Mouse (Mus musculus) gastrocnemius, postnatal 10 days (tissue): ENCODE measurements around the gene Lrmda. TPM values are rescaled to one million over a fixed set of nuclear protein-coding genes. Genes with fewer than 3 reads are reported as not detected.
"Not testable (repeated sequence)": the region's sequence is repeated elsewhere in the genome, so short reads cannot be mapped to it uniquely, and the experiment has no call there.

Experiments
- DNase-seq: peaks from one replicate; pipeline ENCODE4 v3.0.0; 2021; ENCODE audit warnings: mixed read lengths
- total RNA-seq, 2 experiments: library from RNA; stranded (reverse); gene quantifications; 2 replicates each; pipeline ENCODE4 v1.2.3; 2021

Lrmda gene
- total RNA-seq, 2 experiments from 2014 or later: 1.2 to 1.9 TPM

DNA sequence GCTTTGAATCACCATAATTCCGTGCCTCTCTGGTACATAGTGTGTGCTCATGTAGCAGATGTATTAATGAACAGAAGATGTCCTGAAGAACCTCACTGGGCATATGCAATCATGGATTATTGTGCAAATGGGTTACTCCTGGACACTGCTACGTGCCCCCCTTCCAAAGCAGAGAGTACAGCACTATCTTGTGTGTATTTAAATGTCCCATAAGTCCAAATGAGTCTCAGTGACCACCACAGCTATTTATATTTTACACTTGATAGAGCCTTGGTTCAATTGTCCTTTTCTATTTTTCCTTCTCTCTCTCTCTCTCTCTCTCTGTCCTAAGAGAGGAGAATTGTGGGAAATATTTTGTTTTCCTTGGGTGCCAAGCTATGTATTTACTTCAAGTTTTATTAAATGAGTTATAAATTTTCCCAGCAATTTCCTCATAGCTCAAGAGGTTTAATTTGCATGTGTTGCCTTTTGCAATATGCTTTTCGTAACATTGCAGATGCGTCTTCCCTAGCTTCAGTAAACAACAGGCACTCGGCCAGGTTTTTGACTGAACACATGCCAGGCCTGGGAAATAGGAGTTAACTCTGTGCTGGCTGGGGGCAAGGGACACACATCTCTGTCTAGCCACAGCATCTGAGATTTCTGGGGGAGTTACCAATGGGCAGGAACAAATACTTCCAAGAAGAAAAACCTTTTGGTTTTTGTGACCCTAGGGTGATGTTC is 495.0 kb downstream of the Lrmda start:
- peak; percentile 33 for DNase-seq

DNA sequence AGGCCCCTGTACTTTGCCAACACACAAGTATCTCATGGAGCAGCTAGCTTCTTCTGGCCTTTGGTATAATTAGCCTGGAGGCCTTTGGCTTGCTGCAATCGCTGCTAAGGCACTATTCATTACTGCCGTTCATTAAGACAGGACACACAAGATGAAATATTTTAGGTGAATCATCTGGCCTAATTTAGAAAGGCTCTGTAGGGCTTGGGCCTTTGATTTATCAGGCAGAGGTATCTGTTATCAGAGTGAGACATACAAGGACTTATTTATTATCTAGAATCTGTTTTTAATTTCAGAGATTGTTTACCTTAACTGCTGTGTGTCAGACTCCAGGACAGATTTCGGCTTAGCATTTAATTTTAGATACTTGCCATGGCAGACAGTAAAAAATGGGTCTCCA is 511.2 kb downstream of the Lrmda start:
- DNase-seq: no peak

DNA sequence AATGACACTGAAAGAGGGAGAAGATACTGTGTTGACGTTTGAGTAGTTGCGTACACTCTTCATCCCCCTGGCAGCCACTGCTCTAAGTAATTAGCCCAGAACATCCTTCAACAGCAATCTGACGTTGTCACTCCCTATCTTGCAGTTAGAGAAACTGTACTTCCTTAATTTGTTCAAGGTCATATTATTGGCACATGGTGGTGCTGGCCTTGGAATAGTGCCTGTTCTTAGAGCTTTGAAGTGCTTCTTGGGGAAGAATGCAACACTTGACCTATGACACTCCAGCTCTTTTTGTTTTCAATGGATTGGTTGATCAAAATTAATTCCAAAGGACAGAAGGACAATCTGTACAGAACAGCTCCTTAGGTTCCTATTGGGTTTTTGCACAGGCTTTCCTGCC is 514.0 kb downstream of the Lrmda start:
- no peak for DNase-seq

DNA sequence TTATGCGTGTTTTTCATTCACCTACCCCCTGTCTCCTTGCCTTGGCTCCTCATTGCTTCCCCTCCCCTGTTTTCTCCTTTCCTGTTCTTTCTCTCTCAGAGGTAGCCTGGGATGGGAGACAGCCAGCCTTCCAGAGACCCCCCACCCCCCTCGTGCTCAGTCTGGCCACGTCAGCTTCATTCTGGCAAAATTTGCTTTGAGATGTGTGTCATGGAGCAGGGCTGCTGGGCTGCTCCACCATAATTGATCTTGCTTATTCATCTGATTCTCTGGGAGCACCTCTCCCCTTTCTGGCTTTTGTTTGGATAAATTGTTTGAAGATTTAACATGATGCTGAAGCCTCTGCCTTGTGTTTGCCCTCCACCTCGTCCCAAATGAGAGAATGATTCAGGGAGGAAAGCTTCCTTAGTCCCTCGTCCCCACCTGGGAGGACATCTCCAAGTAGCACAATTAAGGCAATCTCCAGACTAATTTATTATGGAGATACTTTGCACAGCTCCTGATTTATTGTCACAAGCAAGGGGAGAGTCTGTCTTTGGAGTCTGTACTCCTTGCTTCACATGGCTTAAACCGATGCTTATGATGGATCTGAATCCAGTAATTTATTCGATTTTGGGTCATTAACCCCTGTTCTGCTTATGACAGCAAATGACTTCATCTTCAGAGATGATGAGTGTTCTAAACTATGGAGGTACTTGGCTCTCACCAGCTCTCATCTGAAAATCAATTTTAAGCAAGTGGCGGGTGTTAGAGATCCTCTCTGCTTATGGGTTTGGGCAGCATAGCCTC is 526.6 kb downstream of the Lrmda start:
- DNase-seq: no peak

DNA sequence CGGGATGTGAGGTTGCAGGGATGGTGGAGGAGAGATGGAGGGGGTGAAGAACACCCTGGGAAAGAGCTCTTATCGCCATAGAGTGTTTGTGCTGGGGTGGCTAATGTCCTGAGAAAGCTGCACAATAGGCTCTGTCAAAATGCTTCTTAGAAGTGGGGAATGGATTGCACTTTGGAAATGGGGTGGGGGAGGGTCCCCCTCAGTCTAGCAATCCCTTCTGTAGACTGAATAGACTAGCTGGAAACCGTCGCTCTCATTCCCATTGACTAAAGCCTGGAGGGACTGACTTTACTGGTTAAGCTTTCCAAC is 527.1 kb downstream of the Lrmda start:
- no peak for DNase-seq

DNA sequence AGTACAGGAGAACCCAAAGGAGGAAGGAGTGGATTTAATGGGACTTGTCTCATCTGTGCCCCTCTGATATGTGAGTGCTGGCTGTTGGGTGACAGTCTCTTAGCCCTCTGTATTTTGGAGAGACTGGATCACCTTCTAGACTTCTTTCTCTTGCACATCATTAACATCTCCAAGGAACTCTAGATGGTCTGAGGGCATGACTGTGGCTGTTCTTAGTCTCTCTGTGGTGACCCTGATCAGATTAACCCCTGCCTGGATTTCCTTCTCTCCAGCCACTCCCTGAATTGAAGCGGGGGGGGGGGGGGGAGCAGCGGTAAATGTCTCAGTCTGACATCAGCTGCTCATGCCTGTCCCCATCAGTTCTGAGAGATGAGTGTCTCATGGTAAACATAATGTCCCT is 528.8 kb downstream of the Lrmda start:
- no peak for DNase-seq

DNA sequence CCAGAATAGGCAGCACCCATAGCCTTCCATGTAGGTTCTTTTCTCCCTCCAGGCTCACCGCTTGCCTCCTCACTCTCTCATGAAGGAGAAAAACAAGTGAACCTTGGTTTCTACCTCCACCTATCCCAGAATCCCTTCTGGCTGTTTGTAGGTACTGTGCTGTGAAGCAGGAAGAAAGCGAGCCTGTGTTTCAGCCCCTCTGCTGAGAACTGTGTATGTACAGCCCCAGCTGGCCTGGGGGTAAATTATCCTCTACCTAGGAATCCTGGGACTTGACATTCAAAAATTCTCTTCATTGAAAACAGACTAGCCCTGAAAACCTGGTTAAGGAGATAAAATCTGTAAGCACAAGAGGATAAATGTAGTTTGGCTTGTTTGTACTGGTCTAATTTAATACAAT is 529.7 kb downstream of the Lrmda start:
- DNase-seq: no peak

DNA sequence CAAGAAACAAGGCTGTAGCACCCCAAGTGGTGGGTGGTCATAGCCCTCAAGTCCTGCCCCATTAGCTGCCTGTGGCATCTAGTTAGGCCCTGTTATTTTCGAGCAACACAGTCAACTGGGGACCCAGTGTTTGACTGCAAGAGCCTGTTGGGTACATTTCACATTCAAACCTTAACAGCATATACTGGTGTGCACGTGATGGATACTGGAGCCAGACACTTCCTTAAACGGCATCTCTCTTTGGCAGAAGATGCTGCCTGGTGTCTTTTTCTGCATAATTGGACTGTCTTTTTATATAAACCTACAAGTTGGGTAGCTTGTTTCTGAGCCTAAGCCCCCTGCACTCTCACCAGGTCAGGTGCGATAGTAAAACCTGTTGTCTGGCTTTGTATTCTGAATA is 532.8 kb downstream of the Lrmda start:
- DNase-seq: no peak

DNA sequence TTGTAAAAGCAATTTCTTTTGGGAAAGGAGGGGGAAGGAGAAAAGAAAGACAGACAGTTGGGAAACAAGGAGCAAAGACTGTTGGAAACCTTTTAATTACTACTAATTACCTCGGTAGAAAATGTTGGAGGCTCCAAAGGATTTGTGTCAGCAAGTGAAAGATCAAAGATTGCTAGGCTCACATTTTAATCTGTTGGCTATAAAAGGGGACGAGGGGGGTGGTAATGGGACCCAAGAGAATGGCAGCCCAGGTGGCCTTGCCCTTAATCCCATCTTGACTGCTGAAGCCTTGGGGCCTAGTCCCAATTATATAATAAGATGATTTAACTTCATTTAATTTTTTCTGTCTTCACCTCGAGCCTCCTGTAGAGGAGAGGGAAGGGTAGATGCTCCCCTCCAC is 533.3 kb downstream of the Lrmda start:
- no peak for DNase-seq

DNA sequence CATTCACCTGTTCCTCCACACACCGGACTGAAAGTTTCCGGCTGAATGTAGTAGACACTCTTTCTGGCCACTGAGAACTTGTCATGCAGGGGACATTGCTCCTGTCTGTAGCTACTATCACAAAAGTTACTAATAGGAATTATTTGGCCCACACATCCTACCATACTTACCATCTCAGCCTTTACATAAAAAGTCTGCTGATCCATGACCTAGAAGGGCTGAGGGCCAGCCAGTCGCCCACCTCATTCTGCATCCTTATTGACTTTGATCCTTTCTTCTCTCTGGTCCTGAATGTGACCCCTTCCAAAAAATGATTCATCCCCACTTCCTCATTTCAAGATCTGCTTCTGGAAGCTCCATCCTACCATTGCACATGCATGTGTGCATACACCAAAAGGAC is 534.2 kb downstream of the Lrmda start:
- DNase-seq: no peak

DNA sequence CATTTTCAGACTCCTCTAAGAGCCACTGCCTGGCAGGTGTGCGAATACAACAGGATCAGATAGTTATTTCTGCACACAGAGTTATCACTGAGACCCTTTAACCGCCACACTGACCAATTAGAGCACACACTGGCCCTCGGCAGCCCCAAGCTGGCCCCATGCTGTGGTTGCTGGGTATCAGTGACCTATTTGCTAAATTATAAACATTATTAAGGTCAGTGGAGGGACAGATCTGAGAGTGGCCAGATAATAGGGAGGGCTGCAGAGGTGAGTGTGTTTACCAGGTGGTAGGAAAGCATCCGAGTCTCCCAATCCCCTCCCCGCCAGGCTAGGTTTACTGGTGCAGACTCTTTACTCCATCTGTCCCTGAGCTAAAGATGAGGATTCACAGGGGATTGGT is 553.0 kb downstream of the Lrmda start:
- no peak for DNase-seq

DNA sequence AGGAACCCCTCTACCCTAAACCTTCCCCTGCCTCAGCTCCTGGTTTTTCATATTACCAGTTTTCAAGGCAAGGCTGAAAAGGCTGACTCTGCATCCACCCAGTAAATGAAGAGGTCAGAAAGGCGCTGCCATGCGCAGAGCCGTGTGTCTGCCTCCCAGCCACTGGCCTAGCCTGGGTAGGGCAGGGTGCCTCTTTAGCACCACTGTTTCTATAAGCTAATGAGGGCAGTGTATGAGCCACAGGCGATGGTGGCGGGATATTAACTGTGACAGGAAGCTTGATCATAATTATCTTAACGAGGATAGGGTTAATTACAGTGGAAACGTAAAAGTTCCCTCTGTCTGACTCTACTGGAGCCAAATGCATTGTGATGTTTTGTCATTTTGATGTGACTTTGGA is 554.1 kb downstream of the Lrmda start:
- DNase-seq: no peak

DNA sequence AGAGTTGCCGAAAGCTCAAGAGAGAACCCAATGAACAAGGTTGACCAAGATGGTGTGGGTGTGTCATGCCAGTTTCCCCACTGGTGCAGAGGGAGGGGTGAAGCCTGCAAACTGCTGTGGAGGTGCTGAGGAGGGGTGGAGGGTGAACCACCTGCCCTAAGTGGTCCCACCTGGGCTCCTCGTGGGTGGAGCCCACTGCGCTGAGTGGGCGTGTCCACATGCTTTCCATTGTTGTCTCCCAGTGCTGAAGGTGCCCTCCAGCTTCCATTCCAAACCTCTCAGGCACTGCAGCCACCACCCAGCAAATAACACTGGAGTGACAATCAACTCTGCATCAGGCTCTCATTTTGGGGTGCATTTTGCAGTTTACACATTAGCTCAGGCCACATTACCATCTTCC is 554.5 kb downstream of the Lrmda start:
- no peak for DNase-seq

DNA sequence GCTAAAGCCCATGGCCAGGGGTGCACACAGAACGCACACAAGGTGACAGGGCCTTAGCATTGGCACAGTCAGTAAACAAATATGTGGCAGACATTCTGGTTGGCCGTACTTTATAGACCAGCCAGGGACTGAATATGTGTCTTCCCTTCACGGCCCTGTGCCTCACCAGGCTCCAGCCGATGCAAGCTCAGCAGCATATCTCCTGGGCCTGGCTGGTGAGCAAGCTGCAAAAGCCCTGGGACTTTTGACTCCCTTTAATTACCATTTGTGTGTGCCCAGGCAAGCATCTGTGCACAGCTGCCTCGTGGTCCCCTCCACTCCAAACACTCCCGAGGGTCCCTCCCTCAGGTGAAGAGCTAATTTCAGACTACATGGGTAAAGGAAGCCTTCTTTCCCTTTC is 556.9 kb downstream of the Lrmda start:
- DNase-seq: no peak

DNA sequence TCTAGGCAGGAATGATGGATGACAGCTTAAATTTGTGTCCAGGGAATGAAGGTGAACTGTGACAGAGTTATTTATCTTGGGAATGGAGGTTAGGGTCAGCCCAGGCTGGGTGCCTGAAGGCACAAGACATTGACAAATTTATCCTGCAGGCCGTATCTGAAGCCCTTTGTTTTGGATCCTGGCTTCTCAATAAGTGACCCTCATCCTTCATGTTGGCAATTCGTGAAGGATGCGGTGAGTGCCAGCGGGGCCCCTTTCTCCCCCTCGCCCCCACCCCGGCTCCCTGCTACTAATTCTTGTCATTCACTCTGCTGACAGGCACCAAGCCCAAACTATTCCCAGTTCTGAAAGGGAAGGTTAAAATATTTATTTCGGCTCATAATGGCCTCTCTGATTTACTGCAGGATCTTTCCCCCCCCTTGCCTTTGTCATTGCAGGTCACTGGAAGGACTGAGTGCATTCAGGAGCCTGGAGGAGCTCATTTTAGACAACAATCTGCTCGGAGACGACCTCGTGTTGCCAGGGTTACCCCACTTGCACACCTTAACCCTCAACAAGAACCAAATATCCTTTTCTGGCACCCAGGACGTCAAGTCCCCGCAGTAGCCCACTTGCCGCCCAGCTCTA is 558.0 kb downstream of the Lrmda start:
- DNase-seq: no peak

DNA sequence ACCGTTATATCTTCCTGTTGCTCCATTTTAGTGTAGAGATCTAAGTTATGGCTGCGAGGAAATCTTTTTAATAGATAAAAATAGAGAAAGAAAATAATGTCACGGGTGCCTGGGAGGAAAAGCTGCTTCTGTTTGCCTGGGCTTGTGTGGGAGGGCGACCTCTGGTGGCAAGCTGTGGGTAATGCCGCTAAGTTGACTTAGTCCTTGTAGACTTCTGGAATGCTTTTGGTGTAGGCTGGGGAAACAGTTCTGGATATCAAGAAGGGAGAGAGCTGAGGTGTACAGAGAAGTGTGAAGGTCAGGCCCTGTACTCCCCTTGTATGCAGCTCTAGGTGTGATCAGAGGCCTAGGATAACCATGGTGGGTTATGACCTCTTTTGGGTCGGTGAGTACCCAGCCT is 558.7 kb downstream of the Lrmda start:
- peak; percentile 88 for DNase-seq

DNA sequence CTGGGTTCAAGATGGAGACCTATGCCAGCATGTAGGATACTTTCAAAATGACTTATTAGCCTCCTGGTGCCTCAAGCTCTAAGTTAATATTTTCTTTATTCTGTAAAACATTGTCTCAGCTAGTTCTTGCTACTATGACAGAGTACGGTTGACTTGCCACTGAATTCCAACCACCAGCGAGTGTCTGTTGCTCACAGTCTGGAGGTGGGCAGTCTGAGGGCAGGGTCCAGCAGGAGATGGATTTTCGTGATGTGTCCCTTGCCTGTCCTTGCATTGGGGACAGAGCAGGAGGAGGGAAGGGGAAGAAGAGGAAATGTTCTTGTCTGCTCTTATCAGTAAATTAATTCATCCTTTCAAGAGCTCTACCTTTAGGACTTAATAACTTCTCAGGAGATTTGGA is 559.5 kb downstream of the Lrmda start:
- no peak for DNase-seq

DNA sequence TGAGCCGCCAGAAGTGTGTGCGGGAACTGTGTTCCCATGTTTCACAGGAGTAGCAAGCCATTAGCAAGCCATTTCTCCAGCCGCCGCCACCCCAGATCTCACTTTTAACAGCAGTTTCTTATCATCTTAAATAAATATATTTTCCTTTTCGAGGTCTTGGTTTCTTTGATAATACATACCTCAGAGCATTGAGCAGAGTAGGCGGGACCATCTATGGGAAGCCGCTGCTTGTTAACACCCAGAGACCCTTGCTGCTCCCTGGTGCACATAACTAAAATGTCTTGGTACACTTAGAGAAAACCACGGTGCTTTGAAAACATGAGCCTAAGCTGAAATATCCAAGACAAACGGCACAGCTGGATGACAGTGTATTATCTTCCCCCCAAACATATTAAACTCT is 562.6 kb downstream of the Lrmda start:
- no peak for DNase-seq

DNA sequence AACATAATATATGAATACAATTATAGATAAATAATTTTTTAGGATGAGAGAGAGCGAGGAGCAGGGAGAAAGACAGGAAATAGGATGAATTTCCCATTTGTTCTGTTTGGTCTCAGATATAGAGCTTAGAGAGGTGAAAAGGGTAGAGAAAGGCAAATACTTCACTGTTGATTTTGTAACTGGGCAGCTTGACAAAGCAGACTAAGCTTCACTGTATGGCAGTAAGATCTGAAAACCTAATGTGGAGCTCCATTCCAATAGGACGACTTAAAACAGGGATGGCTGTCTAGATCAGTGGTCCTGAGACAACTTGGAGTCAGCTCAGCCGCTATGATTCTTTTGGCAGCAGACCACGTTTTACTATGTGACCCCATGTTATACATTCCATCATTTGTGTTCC is 566.8 kb downstream of the Lrmda start:
- no peak for DNase-seq

DNA sequence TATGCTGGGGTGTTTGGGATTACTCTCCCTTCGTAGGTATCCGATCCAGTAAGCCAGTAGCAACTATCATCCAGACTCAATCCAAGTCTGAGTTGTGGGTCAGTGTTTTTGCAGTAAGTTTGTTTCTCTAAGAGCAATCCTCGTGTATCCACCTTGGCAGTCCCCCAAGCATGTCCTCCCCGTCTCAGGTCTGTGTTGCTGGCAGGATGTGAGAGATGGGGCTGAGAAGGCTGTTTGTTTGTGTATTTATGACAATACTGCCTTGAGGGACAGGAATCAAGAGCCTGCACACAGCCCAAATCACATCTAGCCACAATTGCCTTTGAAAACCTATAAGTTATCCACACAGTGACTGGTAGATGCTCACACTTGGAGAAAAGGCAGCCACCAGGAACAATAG is 567.3 kb downstream of the Lrmda start:
- no peak for DNase-seq

DNA sequence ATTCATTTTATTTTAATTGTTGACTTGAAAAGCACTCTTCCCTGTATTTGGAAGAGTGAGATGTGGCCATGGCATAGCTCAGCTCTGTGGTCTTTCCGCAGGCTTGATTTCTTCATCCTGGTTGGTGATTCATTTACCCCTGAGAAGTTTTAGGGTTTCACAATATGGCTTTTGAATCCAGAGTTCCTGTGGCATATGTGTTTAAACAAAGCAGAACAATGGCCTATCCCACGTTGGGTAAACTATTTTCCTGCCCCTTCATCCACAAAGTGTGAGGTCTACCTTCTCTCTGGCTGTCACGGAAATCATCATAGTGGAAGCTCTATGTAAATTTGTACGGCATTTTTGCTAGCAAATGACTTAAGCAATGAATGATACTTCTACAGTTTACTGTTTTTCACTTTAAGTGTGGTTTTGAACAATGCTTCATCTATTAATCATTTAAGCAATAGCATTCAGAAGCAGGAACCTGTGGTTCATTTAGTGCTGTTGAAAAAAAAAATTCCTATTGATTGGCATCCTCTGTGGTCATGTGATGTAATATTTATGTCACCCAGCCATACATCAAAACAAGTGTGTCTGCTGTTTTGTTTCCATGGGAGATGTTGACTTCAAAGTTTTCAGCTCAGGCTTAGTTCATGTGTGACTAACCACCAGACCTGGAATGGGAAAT is 567.9 kb downstream of the Lrmda start:
- DNase-seq: no peak

DNA sequence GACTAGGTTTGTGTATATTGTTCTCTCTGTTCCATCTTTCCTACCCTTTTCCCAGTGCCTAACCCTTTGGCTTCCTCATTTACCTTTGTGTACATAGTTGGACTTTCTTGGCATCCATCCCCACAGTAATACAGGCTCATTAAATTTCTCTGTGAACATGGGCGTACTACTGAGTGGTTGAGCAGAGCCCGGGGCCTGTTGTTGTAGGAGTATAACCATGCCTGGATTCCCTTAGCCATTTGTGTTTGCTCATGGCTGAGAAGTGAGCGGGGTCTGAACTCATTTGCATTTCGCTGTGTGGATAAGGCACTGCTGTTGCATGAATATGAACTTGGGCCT is 568.4 kb downstream of the Lrmda start:
- no peak for DNase-seq

DNA sequence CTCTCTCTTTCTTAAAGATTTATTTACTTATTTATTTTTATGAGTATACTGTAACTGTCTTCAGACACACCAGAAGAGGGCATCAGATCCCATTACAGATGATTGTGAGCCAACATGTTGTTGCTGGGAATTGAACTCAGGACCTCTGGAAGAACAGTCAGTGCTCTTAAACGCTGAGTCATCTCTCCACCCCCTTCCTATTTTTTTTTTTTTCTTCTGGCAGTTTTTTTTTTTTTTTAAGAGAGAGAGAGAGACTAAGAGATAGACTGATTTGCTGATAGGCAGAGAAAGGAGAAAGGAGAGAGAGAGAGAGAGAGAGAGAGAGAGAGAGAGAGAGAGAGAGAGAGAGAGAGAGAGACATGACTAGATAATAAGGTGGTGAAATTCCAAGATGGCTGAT is 568.9 kb downstream of the Lrmda start:
- not testable (repeated sequence) for DNase-seq
